In the genomic region with DNA sequence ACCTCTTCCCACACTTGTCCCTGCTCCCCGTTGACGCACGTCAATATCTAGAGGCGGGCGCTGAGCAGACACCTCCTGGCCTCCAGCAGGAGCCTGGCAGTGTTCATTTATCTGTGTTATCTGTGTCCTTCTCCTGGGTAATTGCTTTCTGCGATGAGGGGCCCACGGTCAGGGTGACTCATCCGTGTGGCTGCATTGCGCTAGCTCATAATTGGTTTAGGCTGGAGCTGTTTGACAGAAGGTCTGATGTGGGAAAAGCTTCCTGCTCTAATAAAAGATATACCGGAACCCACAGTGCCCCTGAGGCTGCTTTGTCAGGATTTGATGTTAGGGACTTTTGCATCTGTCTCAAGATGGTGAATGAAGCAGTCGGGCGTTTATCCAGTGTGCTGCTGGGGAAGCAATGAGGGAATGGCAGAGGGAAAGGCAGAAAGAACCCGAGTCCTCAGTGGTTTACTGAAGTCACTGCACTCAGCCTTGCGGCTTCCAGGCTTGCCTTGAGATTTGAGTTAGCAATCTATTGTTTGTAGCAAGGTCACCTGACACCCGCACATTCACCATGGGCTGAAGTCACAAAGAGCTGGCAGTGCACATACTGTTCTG, we compare ENCODE assay signal across 8 mouse cellular contexts.
DNase-seq lines count a peak whose midpoint lies in the region; ATAC-seq lines count a peak whose summit lies in the region.

No protein-coding gene starts in this region.

- peak; percentile 89 for DNase-seq in heart, adult 11 months
- no peak for DNase-seq in heart, postnatal 25 days (ENCODE audit: low spot score)
- peak; percentile 84 for DNase-seq in adrenal gland, adult 8-10 months
- DNase-seq in embryo, embryonic 11 days: peak; percentile 68
- DNase-seq in hindbrain, embryonic 11.5 days (ENCODE audit: low spot score): peak; percentile 60
- no peak for DNase-seq in thymus, adult 18-20 months

- H3K27ac ChIP-seq in hindbrain, embryonic 11.5 days (ENCODE audit: low read depth, low read length): peak overlapping the region; percentile 88
- H3K27ac ChIP-seq in liver, embryonic 16.5 days (ENCODE audit: low read length): peak overlapping the region; percentile 73
- no peak overlapping the region for H3K27ac ChIP-seq in stomach, embryonic 15.5 days

- peak overlapping the region; percentile 22 for H3K4me2 ChIP-seq in hindbrain, embryonic 11.5 days (replicated peaks; ENCODE audit: low read depth, low read length)
- peak overlapping the region; percentile 63 for H3K4me2 ChIP-seq in liver, embryonic 16.5 days (ENCODE audit: low read depth, low read length)
- H3K4me2 ChIP-seq in stomach, embryonic 15.5 days: peak overlapping the region; percentile 6; the same call in 1 of the 2 replicates

- ATAC-seq in hindbrain, embryonic 11.5 days (ENCODE audit: low FRiP score): peak; percentile 91
- peak; percentile 92 for ATAC-seq in liver, embryonic 16.5 days (ENCODE audit: low read depth)
- peak; percentile 88 for ATAC-seq in stomach, embryonic 15.5 days (ENCODE audit: insufficient read depth, low FRiP score, low read depth)

- H3K9me3 ChIP-seq in hindbrain, embryonic 11.5 days (ENCODE audit: control insufficient read depth, low read length): no peaks in the 10 kb centered on the region
- 0 out of 2 replicates have a peak, but pooled peaks cover 2% of the 10 kb centered on the region for H3K9me3 ChIP-seq in liver, embryonic 16.5 days (replicated peaks; ENCODE audit: control insufficient read depth, low read length)
- H3K9me3 ChIP-seq in stomach, embryonic 15.5 days: no peaks in the 10 kb centered on the region

- no peaks in the 10 kb centered on the region for H3K36me3 ChIP-seq in hindbrain, embryonic 11.5 days (ENCODE audit: control insufficient read depth, insufficient read depth, low read length)
- peaks cover 5% of the 10 kb centered on the region; the same call in 1 of the 2 replicates for H3K36me3 ChIP-seq in liver, embryonic 16.5 days (ENCODE audit: control insufficient read depth, insufficient read depth)
- H3K36me3 ChIP-seq in stomach, embryonic 15.5 days: peaks cover 6% of the 10 kb centered on the region; the same call in 1 of the 2 replicates

- no peaks in the 10 kb centered on the region for H3K27me3 ChIP-seq in hindbrain, embryonic 11.5 days (ENCODE audit: control insufficient read depth, insufficient read depth, low read length)
- no peaks in the 10 kb centered on the region for H3K27me3 ChIP-seq in liver, embryonic 16.5 days (ENCODE audit: control insufficient read depth, insufficient read depth, low read depth, low read length)
- no peaks in the 10 kb centered on the region for H3K27me3 ChIP-seq in stomach, embryonic 15.5 days (replicated peaks)

- peak overlapping the region; percentile 44; the same call in 1 of the 2 replicates for H3K9ac ChIP-seq in hindbrain, embryonic 11.5 days (ENCODE audit: low read depth, low read length)
- H3K9ac ChIP-seq in liver, embryonic 16.5 days (ENCODE audit: low read depth, low read length): peak overlapping the region; percentile 25; the same call in 1 of the 2 replicates
- no peak overlapping the region for H3K9ac ChIP-seq in stomach, embryonic 15.5 days

- no peaks in the 10 kb centered on the region; the same call in none of the 2 replicates for H3K4me1 ChIP-seq in hindbrain, embryonic 11.5 days (replicated peaks; ENCODE audit: control insufficient read depth, insufficient read depth, low read length)
- peaks cover 25% of the 10 kb centered on the region for H3K4me1 ChIP-seq in liver, embryonic 16.5 days (ENCODE audit: control insufficient read depth, low read depth, low read length)
- peaks cover 11% of the 10 kb centered on the region; the same call in 1 of the 2 replicates for H3K4me1 ChIP-seq in stomach, embryonic 15.5 days

- H3K4me3 ChIP-seq in hindbrain, embryonic 11.5 days (ENCODE audit: low read depth, low read length): no peak overlapping the region
- peak overlapping the region; percentile 33 for H3K4me3 ChIP-seq in liver, embryonic 16.5 days (ENCODE audit: low read depth, low read length)
- no peak overlapping the region for H3K4me3 ChIP-seq in stomach, embryonic 15.5 days (replicated peaks)

- 9% methylated on average over 15 of the region's 15 CpGs for WGBS in hindbrain, embryonic 11.5 days
- WGBS in liver, embryonic 16.5 days (ENCODE audit: insufficient replicate concordance): 15% methylated on average over 15 of the region's 15 CpGs
- WGBS in stomach, embryonic 15.5 days: 21% methylated on average over 15 of the region's 15 CpGs

- intact Hi-C loops in heart, postnatal 25 days (cut with DNase I): no loop called here

Comparison
In these comparisons a context has a peak if more than half of its experiments do, and no peak if none do; other contexts are left out.
1. DNase-seq: peak in heart, adult 11 months (single experiment), adrenal gland, adult 8-10 months (single experiment), embryo, embryonic 11 days (single experiment) and hindbrain, embryonic 11.5 days (single experiment); none in heart, postnatal 25 days (single experiment) and thymus, adult 18-20 months (0 of 2).
2. H3K4me2 ChIP-seq: peak in every context shown above with its lines; median percentile 63 in liver, embryonic 16.5 days; 22 in hindbrain, embryonic 11.5 days; 6 in stomach, embryonic 15.5 days.
3. Peak in every context shown above with its lines, with median percentiles within 50 percentile points of each other: ATAC-seq.